Mouse (Mus musculus): ENCODE measurements around the gene Ddx4.

The Ddx4 gene

GRCm38 (mm10) chr13:112652205-112652604 lies at the start of gene Ddx4:
Gene Ddx4 (minus strand): TSS chr13:112652475.
- no peak for DNase-seq

- DNase-seq: no peak
These were observed 49.0 kb upstream of the Ddx4 start for GRCm38 (mm10) chr13:112701256-112701655.

DNA sequence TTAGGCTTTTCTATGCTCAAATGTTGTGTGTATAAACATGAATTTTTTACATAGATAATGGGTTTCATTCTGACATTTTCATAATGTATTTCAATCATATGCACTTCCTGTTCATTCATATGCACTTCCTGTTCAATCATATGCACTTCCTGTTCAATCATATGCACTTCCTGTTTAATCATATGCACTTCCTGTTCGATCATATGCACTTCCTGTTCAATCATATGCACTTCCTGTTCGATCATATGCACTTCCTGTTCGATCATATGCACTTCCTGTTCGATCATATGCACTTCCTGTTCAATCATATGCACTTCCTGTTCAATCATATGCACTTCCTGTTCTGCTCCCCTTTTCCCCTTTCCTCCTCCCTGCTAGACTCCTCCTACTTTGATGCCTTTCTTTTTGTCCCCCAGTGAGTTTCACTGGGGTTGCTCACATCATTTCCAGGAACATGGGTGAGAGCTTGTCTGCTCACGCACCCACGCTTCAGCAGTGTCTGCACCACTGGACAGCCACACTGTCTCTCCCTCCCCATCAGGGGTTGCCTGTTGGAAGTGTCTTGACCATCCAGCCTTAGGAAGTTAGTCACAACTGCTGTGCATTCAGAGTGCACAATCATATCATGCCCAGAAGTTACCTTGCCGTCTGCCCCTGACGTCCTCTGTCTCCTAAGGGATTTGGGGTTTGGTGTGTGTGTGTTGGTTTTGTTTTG lies 43.4 kb upstream of the Ddx4 start:
- DNase-seq: no peak

- DNase-seq: no peak
These were observed 40.7 kb upstream of the Ddx4 start for GRCm38 (mm10) chr13:112692870-112693553.

GRCm38 (mm10) chr13:112686155-112686554 lies 33.9 kb upstream of the Ddx4 start:
- DNase-seq: no peak

DNA sequence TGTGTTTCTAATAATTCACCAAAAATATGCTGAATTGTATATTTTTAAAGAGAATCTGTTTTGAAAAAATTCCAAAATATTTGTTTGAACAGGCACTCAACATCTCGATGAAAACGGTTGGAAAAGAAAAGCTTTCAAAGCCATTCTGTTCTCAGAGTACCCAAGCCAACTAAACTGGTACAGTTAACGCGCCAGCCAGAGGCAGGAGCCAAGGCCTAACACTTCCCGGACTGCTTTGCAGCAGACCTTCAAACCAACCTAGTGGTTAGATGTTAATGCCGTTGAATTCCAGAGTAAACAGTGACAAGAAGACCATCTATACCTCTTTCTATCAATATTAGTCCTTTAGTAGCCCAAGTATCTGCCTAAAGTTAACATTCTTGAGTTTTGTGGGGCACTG lies 31.7 kb upstream of the Ddx4 start:
- no peak for DNase-seq

- no peak for DNase-seq
These were observed 31.0 kb upstream of the Ddx4 start for GRCm38 (mm10) chr13:112683312-112683711.

- no peak for DNase-seq
These were observed 25.9 kb upstream of the Ddx4 start for GRCm38 (mm10) chr13:112678154-112678553.

DNA sequence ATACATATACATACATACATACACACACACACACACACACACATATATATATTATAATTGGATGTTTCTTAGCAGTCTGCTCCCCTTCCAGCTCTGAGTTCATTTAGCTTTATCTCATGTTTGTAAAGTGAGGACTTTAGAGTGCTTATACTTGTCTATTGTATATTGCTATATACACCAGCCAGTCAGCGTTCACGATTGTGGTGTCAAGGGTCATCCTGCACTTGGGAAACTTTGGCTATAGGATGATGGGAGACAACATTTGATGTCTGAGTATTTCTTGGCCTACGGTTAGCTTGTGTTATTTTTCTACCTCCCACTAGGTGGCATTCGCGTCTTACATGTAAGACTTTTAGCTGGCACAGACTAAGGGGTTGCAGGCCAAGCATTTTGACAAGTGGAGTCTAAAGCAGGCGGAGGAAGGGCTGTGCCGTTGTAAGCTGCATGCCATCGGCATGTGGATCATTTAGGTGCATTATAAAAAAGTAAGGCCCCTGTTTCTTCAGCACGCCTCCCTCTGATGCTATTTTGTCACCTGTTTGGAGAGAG lies 21.7 kb upstream of the Ddx4 start:
- DNase-seq: peak; percentile 54

- DNase-seq: no peak
These were observed 20.5 kb upstream of the Ddx4 start for GRCm38 (mm10) chr13:112672797-112673196.

DNA sequence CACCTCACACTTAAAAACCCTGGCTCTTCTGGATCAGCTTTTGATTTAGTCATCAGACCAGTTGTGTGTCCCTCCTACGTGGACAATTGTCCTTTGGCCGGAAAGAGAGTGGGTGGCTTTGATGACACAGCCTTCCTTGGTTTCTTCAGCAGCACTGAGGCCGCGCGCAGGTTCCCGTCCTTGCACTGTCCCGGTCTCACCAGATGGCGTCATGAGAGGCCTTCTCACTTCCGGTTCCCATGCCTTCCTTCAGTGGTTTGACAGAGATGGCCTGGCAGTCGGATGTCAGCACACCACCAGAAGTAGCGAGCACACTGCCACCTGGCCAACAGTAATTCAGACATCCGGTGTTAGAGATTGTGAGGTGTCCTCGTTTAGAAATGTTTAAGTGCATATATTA lies 19.4 kb upstream of the Ddx4 start:
- DNase-seq: no peak

DNA sequence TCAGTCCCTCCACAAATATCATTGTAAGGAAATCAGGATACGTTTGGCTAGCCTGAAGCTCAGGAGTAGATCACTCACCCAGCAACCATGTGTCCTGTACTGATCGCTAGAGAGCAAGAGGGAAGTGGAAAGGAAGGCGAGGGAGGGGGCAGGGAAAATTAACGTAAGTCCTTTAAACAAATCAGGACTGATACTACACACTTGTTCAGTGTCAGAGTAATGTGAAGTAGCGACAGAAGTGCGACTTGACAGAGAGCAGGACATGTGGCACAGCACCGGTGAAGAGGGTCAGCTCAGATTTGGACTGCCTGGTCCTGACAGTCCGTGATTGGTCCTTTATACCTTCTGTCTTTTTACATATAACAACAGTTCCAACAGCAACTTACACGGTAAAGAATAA lies 14.9 kb upstream of the Ddx4 start:
- DNase-seq: no peak

GRCm38 (mm10) chr13:112666433-112667024 lies 14.3 kb upstream of the Ddx4 start:
- no peak for DNase-seq

DNA sequence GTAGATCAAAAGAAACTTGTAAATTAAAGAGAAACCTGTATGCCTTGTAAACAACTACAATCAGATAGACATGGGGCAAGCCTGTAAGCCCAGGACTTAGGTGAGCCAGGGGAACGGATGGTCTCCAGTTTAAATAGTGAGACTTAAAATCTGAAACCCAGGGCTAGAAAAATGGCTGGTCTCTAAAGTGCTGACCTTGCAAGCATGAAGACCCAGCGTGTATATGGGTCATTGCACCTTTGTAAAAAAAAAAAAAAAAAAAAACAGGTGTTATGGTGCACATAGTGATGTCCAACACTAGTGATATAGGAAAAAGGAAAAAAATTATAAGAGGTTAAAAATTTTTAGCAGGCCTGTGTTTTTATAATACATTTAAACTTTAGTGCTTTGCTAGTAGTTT lies 9.4 kb upstream of the Ddx4 start:
- no peak for DNase-seq

GRCm38 (mm10) chr13:112660574-112661381 lies 8.5 kb upstream of the Ddx4 start, which contains the start of gene Slc38a9:
Gene Slc38a9 (plus strand): TSS chr13:112660751.
- DNase-seq: peak; percentile 92

DNA sequence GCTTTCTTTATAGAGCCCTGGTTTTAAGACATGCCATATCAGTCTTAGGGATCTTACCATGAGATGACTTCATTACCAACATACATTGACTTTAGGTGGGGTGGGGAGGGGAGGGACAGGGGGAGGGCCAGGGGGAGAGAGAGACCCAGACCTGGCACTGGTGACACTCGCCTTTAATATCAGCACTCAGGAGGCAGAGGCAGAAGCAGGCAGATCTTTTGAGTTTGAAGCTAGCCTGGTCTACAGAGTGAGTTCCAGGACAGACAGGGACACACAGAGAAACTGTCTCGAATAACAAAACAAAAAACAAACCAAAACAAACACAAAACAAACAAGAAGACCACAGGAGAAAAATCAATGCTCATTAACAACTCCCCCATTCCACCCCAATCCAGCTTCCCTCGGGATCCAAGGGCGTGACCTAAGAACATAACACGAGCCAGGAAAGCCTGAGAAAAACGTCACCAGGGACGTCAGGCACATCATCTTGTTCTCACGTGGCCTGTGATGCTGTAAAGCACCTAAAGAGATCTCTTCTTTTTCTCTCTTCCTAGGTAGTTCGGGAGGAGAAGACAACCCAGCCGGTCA lies 7.8 kb upstream of the Ddx4 start:
- no peak for DNase-seq

DNA sequence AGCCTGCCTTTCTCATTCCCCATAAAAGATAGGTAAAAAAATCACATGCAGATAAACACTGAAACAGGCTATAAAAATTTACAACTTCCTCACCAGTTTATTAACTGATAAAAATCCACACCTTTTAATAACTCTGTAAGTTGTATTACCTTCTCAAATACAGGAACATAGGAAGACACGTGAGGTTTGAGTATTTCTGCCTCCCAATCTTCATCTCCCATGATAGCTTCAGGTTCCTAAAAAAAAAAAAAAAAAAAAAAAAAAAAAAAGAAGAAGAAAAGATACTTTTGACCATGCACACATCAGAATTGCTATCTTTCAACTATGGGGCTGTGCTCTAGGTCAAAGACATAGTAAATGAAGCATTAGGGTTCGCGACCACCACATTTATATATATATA lies 1.1 kb downstream of the Ddx4 start:
- DNase-seq: no peak

GRCm38 (mm10) chr13:112645529-112646186 lies 6.6 kb downstream of the Ddx4 start:
- DNase-seq: no peak

- no peak for DNase-seq
These were observed 7.3 kb downstream of the Ddx4 start for GRCm38 (mm10) chr13:112644996-112645395.

GRCm38 (mm10) chr13:112642897-112643296 lies 9.4 kb downstream of the Ddx4 start:
- DNase-seq: no peak

GRCm38 (mm10) chr13:112639111-112639510 lies 13.2 kb downstream of the Ddx4 start:
- DNase-seq: no peak

- DNase-seq: no peak
These were observed 15.8 kb downstream of the Ddx4 start for GRCm38 (mm10) chr13:112636498-112636897.

Data from kidney, adult 18-20 months (tissue).